Mouse (Mus musculus) embryonic stem cell, embryonic (primary cell): ENCODE data around the gene Itpk1.

Source experiments
- CTCF ChIA-PET, 4 experiments: fragments of 300-600 bp in 2 of 4; fragments of 350-600 bp in 2 of 4; sonication (Branson Sonifier 250); formaldehyde crosslinking; loops; one replicate each; lab custom pipeline; 2022; ENCODE audit warnings: inconsistent platforms in 2 of 4; lab: Charles Lee
- POLR2A ChIA-PET, 4 experiments: fragments of 300-600 bp in 2 of 4; fragments of 350-600 bp in 2 of 4; sonication (Branson Sonifier 250); formaldehyde crosslinking; loops; one replicate each; lab custom pipeline; 2022; ENCODE audit warnings: antibody characterized with exemption in 4 of 4, inconsistent platforms in 1 of 4; lab: Charles Lee

The Itpk1 gene

DNA sequence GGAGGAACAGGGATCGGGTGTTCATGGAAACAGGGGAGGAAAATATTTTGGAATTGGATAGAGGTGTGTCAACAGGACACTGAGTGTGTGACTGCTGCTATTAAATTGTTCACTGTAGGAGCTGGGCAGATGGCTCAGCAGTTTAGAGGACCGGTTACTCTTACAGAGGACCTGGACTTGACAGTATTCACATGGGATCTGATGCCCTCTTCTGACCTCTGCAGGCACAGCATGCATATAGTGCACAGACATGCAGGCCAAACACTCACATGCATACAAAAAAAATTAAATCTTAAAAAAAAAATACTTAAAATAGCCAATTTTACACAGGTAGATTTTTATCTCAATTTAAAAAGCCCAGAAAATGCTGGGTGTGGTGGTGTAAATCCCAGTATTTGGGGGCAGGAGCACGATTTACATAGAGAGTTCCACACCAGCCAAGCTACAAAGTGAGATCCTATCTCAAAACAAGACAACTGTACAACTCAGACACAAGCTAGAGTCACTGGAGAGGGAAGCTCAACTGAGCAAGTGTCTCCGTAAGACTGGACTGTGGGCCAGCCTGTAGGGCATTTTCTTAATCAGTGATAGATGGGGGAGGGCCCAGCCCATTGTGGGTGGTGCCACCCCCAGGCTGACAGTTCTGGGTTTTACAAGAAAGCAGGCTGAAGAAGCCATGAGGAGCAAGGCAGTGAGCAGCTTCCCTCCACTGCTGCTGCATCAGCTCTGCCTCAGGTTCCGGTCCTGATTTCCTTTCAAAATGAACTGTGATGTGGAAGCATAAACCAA, 129.0 kb downstream of the Itpk1 start:
- ChIA-PET CTCF (interaction anchor here in 3 of 4 experiments (0.6 to 3.9 kb wide), 6 partner anchors 14 to 146 kb away, joined by 3 to 35 read pairs (median 3); partner anchors contain the start of gene Itpk1 (in 1 of the 3)), POLR2A (interaction anchor here in 1 of 4 experiments (0.6 to 1.6 kb wide), 5 partner anchors 10 to 152 kb away, joined by 3 to 4 read pairs (median 3); no protein-coding TSS in a partner anchor)

DNA sequence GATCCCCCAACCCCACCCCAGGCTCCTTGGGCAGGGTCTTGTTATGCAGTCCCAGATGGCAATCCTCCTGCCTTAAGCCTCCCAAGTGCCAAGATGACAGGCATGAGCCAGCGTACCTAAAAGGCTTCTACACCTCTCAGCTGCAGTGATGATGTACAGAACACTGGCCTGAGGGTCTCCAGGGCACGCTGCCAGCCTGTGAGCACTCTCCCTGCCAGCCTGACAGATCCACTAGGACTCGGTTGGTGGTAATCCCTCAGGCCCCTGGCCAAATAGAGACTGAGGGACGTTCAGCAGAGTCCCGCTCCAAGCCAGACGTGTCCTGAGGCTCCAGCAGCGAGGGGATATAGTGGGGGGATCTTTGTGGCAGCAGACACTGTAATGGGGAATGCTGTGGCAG, 131.7 kb downstream of the Itpk1 start:
- ChIA-PET POLR2A (interaction anchor here in 1 of 4 experiments (0.7 to 1.8 kb wide), 3 partner anchors 11 to 171 kb away, joined by 3 to 4 read pairs (median 3); partner anchors contain the start of gene Tmem251), CTCF (interaction anchor here in 2 of 4 experiments (0.6 to 1.0 kb wide), 2 partner anchors 48 to 178 kb away, joined by 3 to 6 read pairs; no protein-coding TSS in a partner anchor)

DNA sequence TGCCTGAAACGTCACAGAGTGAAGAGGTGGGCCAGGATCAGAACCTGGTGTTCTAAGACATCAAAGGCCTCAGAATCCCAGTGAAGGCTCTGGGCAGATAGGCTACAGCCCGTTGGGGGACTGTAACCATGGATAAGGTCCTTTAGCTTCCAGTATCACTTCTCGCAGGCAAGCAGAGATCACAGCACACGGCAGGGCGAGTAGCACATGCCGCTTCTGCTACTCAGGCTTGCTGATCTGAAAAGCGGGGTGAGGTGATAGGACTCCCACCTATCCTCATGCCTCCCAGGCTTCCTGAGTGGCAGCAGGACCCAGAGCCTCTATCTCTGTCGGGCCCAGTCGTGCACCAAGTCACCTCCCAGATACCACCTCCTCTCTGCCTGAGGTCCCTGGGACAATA, 133.1 kb downstream of the Itpk1 start:
- ChIA-PET CTCF (interaction anchor here (0.5 to 1.3 kb wide), 7 partner anchors 12 to 148 kb away, joined by 3 to 4 read pairs (median 3); no protein-coding TSS in a partner anchor), POLR2A (interaction anchor here in 1 of 4 experiments (0.8 to 1.8 kb wide), 3 partner anchors 10 to 107 kb away, joined by 3 to 4 read pairs (median 3); no protein-coding TSS in a partner anchor)

DNA sequence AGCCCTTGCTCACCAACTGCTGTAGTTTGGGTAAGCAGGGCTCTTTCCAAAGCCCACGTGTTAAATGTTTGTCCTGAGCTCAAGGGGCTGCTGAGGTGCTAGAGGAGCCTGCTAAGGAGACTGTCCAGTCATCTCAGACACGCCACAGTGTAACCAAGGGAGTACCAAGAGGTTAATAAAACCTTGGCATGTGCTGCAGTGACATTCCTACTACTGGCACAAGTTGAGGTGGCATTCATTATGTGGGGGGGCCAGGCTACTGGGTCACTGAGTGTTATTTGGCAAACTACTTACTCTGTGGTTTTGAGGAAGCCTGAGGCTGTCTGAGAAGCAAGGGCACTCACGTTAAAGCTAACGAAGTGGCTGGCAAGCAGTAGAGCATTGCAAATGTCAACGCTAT, 134.0 kb downstream of the Itpk1 start:
- POLR2A ChIA-PET: interaction anchor here in 1 of 4 experiments (1.3 to 3.1 kb wide), 3 partner anchors 8 to 159 kb away, joined by 3 to 11 read pairs (median 9); no protein-coding TSS in a partner anchor
- CTCF ChIA-PET: interaction anchor here in 2 of 4 experiments (0.7 to 1.0 kb wide), 3 partner anchors 11 to 46 kb away, joined by 3 read pairs; no protein-coding TSS in a partner anchor

DNA sequence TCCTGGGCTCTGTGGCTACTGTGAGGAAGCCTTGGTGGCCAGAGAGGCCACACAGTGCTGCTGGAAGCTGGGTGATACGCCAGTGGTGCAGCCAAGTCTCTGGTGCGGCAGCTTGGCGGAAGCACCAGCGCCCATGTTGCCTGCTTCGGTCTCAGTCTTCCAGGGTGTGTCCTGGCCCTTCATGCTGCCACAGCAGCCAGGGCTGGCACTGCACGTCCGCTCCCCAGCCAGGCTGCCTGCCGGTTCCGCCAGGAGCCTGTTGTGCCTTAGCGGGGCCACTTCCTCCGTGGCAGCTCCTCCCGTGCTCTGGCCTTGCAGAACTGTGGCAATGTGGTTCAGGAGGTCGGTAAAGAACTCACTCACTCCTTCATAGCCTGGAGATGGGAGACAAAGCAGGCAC, 134.6 kb downstream of the Itpk1 start:
- ChIA-PET CTCF (interaction anchor here in 2 of 4 experiments (0.7 to 1.1 kb wide), 2 partner anchors 11 to 45 kb away, joined by 3 read pairs; no protein-coding TSS in a partner anchor), POLR2A (interaction anchor here in 2 of 4 experiments (0.7 to 3.1 kb wide), 5 partner anchors 8 to 160 kb away, joined by 3 to 14 read pairs (median 9); no protein-coding TSS in a partner anchor)

DNA sequence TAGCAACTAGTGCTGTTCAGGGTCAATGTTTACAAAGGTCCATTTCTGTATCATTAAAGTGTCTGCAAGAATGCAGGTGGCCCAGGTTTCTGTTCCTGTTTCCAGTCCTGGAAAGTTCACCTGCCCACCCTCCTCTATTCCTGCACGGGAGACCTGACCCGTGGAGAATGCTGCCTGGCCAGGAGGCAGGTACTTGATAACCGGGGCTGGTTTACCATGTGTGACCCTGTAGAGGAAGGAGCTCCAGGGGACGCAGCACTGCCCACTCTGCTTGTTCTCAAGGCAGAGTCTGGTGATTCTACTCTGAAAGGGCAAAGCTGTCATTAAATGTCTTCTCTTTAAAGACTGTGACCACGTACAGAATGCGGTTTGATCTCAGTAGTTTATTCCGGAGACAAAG, 136.5 kb downstream of the Itpk1 start:
- ChIA-PET CTCF (interaction anchor here in 2 of 4 experiments (0.6 to 1.5 kb wide), 2 partner anchors 11 to 153 kb away, joined by 4 read pairs; no protein-coding TSS in a partner anchor), POLR2A (interaction anchor here in 2 of 4 experiments (0.9 to 3.1 kb wide), 9 partner anchors 9 to 342 kb away, joined by 3 to 14 read pairs (median 4); no protein-coding TSS in a partner anchor)

DNA sequence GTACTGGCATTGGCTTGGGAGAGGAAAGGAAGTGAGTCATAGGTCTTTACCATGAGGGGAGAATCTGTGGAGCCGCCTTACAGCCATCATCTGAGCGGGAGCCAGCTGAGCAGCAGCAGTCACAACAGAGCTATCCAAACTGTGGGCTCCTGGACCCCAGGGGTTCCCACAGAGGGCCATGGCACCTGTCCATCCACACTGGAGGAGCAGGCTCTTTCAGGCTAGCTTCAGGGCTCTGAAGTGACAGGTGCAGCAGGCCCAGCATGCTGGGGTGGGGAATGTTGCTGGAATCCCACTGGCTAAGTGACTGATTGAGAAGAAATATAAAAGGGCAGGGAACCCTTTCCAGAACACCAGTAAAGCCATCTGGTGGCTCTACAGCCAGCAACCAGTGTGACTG, 137.8 kb downstream of the Itpk1 start:
- ChIA-PET POLR2A (interaction anchor here in 1 of 4 experiments (0.9 to 2.2 kb wide), 3 partner anchors 12 to 148 kb away, joined by 3 to 11 read pairs (median 8); partner anchors contain the start of gene Chga), CTCF (interaction anchor here in 3 of 4 experiments (1.0 to 1.2 kb wide), 4 partner anchors 12 to 41 kb away, joined by 3 to 4 read pairs (median 3); no protein-coding TSS in a partner anchor)

DNA sequence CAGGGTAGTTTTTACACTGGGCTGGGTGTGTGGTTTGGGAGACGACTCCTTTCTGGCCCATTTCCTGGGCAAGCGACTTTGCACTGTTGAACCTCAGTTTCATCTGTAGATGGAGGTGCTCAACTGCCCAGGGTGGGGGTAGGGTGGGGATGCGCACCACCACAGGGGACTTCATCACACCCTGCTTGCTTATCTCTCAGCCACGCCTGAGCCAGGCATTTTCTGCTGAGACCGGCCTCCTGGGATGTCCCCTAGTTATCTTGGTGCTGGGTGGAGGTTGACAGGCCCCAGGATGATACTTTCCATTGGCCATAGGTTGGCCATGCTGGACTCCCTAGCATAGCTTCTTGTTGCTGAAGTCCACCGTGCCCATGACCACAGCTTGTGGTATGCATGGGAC, 139.6 kb downstream of the Itpk1 start:
- CTCF ChIA-PET: interaction anchor here in 1 of 4 experiments (0.7 kb wide), 1 partner anchor 215 kb away, joined by 3 read pairs; no protein-coding TSS in a partner anchor
- POLR2A ChIA-PET: interaction anchor here in 2 of 4 experiments (0.6 to 2.2 kb wide), 2 partner anchors 31 to 150 kb away, joined by 3 to 8 read pairs; no protein-coding TSS in a partner anchor

DNA sequence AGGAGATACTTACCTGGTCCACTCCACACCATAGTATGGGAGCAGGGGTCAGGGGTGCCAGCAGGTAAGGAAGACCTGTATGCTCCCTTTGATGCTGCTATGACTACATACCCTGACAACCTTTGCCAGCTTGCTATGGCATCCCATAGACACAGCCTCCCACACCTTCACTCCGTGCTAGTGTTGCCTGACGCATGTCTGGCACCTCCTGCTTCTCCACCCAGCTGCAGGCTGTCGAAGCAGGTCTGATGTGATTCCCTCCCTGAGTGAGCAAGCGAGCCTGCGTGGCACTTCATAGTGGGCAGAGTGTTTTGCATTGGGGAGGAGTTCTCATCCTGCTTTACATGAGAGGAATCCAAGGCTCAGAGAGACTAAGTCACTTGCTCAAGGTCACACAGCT, 147.4 kb downstream of the Itpk1 start:
- CTCF ChIA-PET: no interaction called here
- POLR2A ChIA-PET: no interaction called here

DNA sequence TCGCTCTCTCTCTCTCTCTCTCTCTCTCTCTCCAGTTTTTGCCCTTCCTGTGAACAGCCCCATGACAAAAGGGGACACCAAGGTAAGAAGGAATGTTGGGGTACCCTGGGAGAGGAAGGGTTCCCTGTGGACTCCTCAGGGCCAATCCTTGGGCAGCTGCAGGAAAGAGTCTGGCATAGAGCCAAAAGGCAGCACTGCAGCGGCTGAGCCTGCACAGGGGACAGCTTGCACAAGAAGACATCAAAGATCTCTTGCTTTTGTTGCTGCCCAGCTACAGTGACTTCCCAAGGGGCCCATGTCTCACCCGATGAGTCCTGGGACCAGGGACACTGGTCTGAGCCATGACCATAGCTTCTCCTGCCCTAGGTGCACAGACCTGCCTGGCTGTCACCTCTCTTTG, 148.9 kb downstream of the Itpk1 start:
- CTCF ChIA-PET: interaction anchor here in 3 of 4 experiments (0.6 to 1.1 kb wide), 4 partner anchors 44 to 155 kb away, joined by 3 to 4 read pairs (median 4); partner anchors contain the start of gene Itpk1 (in 1 of the 3)
- POLR2A ChIA-PET: interaction anchor here in 1 of 4 experiments (1.0 kb wide), 1 partner anchor 12 kb away, joined by 3 read pairs; no protein-coding TSS in a partner anchor

DNA sequence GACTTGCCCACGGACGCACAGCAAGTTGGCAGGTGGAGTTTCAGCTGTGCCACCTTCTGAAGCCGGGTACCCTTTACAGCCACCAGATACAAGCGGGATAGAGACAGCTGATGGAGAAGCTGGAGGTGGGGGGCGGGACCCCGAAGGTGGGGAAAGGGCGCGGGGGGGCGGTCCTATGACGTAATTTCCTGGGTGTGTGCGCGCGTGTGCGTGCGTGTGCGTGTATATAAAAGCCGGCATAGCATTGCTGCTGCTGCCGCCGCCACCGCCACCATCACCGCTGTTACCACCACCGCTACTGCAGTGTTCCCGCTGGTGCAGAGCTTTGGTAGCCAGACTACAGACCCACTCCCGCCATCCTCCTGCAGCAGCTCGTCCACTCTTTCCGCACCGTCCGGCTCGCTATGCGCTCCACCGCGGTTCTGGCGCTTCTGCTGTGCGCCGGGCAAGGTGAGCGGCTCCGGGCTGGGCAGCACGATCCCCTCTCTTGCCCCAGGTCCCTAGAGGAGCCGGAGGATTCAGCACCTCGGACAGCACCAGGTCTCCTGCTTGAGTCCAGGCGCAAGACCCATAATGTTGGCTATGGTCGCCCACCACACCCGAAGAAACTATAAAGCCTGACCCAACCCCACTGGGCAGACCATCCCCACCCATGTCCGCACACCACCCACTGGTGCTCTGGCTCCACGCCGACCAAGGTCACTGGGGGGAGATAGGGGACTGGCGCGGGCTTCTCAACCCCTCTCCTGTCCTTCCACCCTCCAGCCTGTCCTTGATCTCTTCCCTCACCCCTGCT, 149.8 kb downstream of the Itpk1 start, which contains the start of gene Chga:
Gene Chga, plus strand, starts transcription at position 249 of the 796 bp plus-strand sequence.
- POLR2A ChIA-PET: interaction anchor here (0.6 to 1.4 kb wide), 9 partner anchors 12 to 687 kb away, joined by 3 to 4 read pairs (median 3); partner anchors contain the start of genes Golga5 (in 1 of the 4), Moap1 (in 1 of the 4), Prima1 (in 1 of the 4) and Tmem251 (in 1 of the 4)
- CTCF ChIA-PET: interaction anchor here in 2 of 4 experiments (0.6 to 1.1 kb wide), 4 partner anchors 54 to 1597 kb away, joined by 3 to 9 read pairs (median 4); partner anchors contain the start of gene Itpk1 (in 1 of the 2)

DNA sequence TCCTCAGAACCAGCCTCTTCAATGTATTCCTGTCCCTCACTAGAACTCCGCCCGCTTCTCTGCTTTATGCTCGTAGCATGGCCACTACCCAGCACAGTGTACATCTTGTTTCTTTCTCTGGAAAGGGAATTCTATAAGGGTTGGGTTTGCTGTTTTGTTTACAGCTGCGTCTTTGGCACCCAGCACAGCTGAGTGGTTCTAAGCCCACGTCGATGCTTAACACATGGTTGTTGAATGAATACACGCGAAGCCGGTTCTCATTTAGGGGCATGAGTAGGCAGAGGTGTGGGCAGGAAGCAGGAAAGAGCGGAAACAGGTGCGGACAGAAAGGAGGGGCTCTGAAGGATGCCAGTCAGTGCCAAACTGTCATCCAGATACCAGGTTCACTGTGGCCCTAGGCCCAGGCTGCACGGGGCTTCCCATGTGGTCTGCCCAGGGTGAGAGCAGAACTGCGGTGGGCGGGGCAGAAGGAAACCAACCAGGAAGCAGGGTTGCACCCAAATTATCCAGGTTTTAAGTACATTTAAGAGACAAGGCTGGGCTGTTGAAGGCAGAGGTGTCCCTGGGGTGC, 150.9 kb downstream of the Itpk1 start:
- CTCF ChIA-PET: interaction anchor here in 2 of 4 experiments (0.6 kb wide), 2 partner anchors 149 to 836 kb away, joined by 4 to 5 read pairs; no protein-coding TSS in a partner anchor
- POLR2A ChIA-PET: interaction anchor here in 1 of 4 experiments (1.3 kb wide), 1 partner anchor 9 kb away, joined by 3 read pairs; no protein-coding TSS in a partner anchor

DNA sequence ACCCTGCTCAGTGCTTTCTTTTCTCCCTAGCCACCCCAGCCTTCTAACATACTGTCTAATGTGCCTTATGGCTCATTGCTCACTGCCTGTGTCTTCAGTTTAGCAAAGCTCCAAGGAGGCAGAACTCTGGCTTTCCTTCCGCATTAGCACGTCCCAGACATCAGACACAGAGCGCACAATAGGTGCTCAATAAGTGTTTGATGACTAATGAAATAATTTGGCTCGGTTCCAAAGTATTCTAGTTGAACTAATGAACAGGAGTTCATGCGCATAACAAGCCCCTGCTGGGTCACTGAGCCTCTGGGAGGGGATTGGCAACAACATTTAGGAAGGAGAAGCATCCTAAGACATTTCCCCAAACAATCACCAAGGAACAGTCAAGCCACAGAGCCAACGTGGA, 152.7 kb downstream of the Itpk1 start:
- POLR2A ChIA-PET: no interaction called here
- CTCF ChIA-PET: no interaction called here

DNA sequence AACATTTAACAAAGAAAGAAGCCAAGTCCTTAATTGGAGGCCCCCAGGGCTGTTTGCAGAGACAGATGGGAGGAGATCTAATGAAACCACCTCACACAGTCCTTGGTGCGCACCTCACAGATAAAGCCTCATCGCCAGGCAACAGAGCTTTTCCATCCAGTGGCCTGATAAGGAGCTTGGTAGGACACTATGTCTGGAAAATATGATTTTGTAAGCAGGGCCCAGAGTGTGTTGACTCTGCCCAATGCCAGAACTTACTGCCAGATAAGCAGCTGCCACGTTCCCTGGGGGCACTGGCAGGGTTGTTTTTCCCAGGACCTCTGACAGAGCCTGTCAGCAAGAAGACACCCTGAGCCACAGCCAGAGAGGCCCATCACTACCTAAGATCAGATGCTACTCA, 153.5 kb downstream of the Itpk1 start:
- ChIA-PET POLR2A (interaction anchor here in 1 of 4 experiments (0.6 kb wide), 1 partner anchor 13 kb away, joined by 3 read pairs; no protein-coding TSS in a partner anchor), CTCF (interaction anchor here in 2 of 4 experiments (0.5 to 1.1 kb wide), 2 partner anchors 26 to 158 kb away, joined by 3 read pairs; no protein-coding TSS in a partner anchor)

DNA sequence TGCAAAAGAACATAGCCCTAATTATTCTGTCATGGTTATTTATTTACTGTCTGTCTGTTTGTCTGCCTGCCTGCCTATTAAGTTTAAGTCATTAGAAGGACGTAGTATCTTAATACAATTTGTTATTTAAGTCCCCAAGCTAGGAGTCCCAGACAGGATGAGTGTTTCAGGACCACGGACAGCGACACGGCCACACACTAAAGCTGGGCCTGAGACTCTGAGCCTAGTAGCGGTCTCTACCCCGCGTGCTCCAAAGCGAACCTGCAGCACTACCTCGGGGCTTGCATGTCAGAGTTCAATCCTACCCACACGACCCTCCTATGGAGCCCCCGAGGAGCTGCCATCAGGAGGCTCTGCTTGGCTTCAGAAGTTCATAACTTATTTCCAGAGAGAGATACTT, 154.2 kb downstream of the Itpk1 start:
- CTCF ChIA-PET: interaction anchor here in 2 of 4 experiments (0.5 to 1.1 kb wide), 5 partner anchors 11 to 158 kb away, joined by 3 to 4 read pairs (median 3); no protein-coding TSS in a partner anchor

DNA sequence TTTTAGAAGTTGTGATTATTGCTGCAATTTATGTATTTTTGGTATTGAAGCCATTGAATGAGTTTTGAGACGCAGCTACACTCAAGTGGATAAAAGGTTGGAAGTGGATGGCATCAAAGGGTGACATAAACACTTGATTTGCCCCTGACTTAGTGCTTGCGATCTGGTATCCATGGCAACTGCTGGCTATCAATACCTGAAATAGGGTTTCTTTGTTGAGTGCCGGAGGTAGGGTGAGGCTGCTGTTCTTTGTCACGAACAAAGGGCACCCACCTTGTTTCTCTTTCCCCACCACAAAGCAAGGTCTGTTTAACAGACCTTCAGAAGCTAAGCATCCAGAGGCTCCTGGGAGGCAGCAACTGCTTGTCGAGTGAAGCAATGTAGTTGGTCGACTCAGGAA, 159.6 kb downstream of the Itpk1 start:
- ChIA-PET POLR2A (interaction anchor here in 2 of 4 experiments (0.6 to 1.8 kb wide), 5 partner anchors 14 to 160 kb away, joined by 3 to 4 read pairs (median 3); partner anchors contain the start of gene Itpk1 (in 1 of the 2)), CTCF (interaction anchor here (0.6 to 2.4 kb wide), 9 partner anchors 20 to 390 kb away, joined by 3 to 10 read pairs (median 3); partner anchors contain the start of gene Itpk1 (in 1 of the 4))

More for the DNA sequence above, 154.2 kb downstream of the Itpk1 start:
- POLR2A ChIA-PET: interaction anchor here in 2 of 4 experiments (0.5 to 0.9 kb wide), 5 partner anchors 13 to 521 kb away, joined by 3 to 7 read pairs (median 3); no protein-coding TSS in a partner anchor
